Mouse (Mus musculus) forebrain, embryonic 14.5 days (tissue): ENCODE results near the gene Gm38392. TPM values are rescaled to one million over a fixed set of nuclear protein-coding genes. Genes with fewer than 3 reads are reported as not detected.

ENCODE experiments used
- ATAC-seq: fragments of 200-750 bp; cut with Nextera tagmentation; 2 replicates; pipeline ENCODE4 v1.8.0; 2017; ENCODE audit warnings: mild to moderate bottlenecking, moderate library complexity
- DNase-seq: peaks from one replicate; pipeline ENCODE4 v3.0.0-alpha.2; 2015; ENCODE audit warnings: low spot score
- H3K27ac ChIP-seq: fragments of 300-500 bp; sonication (generic); 2 replicates; pipeline ENCODE4 v1.5.1; 2014; ENCODE audit warnings: low read depth, mild to moderate bottlenecking, control low read depth, low read length, moderate library complexity
- H3K27me3 ChIP-seq: fragments of 300-500 bp; sonication (generic); replicated peaks from 2 replicates; pipeline ENCODE4 v1.6.1; 2014; ENCODE audit warnings: low read length, control low read depth, mixed read lengths; ENCODE audit not compliant: control insufficient read depth, insufficient read depth
- H3K36me3 ChIP-seq: fragments of 300-500 bp; sonication (generic); 2 replicates; pipeline ENCODE4 v1.6.1; 2014; ENCODE audit warnings: low read length, control low read depth; ENCODE audit not compliant: control insufficient read depth, insufficient read depth
- H3K4me1 ChIP-seq: fragments of 300-500 bp; sonication (generic); 2 replicates; pipeline ENCODE4 v1.6.1; 2014; ENCODE audit warnings: antibody characterized with exemption, low read length, control low read depth; ENCODE audit not compliant: control insufficient read depth, insufficient read depth
- H3K4me2 ChIP-seq: fragments of 300-500 bp; sonication (generic); 2 replicates; pipeline ENCODE4 v1.6.1; 2014; ENCODE audit warnings: mild to moderate bottlenecking, control low read depth, low read length
- H3K4me3 ChIP-seq: fragments of 300-500 bp; sonication (generic); 2 replicates; pipeline ENCODE4 v1.5.1; 2014; ENCODE audit warnings: low read depth, low read length, control low read depth
- H3K9ac ChIP-seq: fragments of 300-500 bp; sonication (generic); 2 replicates; pipeline ENCODE4 v1.6.1; 2014; ENCODE audit warnings: mild to moderate bottlenecking, low read length, control low read depth, moderate library complexity
- H3K9me3 ChIP-seq: fragments of 300-500 bp; sonication (generic); replicated peaks from 2 replicates; pipeline ENCODE4 v1.6.1; 2016; ENCODE audit warnings: low read length, control low read depth, mixed read lengths; ENCODE audit not compliant: control insufficient read depth
- WGBS: fragments of 180-500 bp; shearing (Covaris S2); extraction: QIAGEN DNeasy Blood & Tissue Kit; methylation state at CpG from one replicate; pipeline ENCODE4 v1.1.7; 2014; 5-methylcytosine and 5-hydroxymethylcytosine counted together
- polyA plus RNA-seq: library from polyadenylated mRNA; unstranded; fragments of >200 nt; fragmentation: Nextera tagmentation; extraction: Ambion mirVana; gene quantifications from 2 replicates; pipeline ENCODE4 v1.2.1, GENCODE M21; 2014

Gm38392 gene
- polyA plus RNA-seq, 1 experiment from 2014 or later: 0.18 TPM

GRCm38 (mm10) chr3:88217679-88218078 lies 69.3 kb downstream of the Gm38392 start:
- no peaks in the 10 kb centered on the region for H3K27me3 ChIP-seq
- H3K4me2 ChIP-seq: peak overlapping the region; percentile 98
- H3K4me3 ChIP-seq: peak overlapping the region; percentile 86
- H3K9me3 ChIP-seq: no peaks in the 10 kb centered on the region
- ATAC-seq: no peak
- peak overlapping the region; percentile 97 for H3K27ac ChIP-seq
- WGBS: 21% methylated on average over 1 of the region's 2 CpGs
- peaks cover 75% of the 10 kb centered on the region for H3K36me3 ChIP-seq
- peaks cover 29% of the 10 kb centered on the region for H3K4me1 ChIP-seq
- H3K9ac ChIP-seq: peak overlapping the region; percentile 100
- no peak for DNase-seq

GRCm38 (mm10) chr3:88216534-88217326 lies 70.3 kb downstream of the Gm38392 start:
- Histone ChIP-seq H3K27me3 (no peaks in the 10 kb centered on the region), H3K9me3 (no peaks in the 10 kb centered on the region), H3K36me3 (peaks cover 80% of the 10 kb centered on the region), H3K4me2 (peak overlapping the region; percentile 98), H3K27ac (peak overlapping the region; percentile 97), H3K9ac (peak overlapping the region; percentile 100), H3K4me1 (peaks cover 32% of the 10 kb centered on the region), H3K4me3 (peak overlapping the region; percentile 86)
- no peak for DNase-seq
- ATAC-seq: no peak
- 13% methylated on average over 7 of the region's 7 CpGs for WGBS

- DNase-seq (no peak), ATAC-seq (no peak)
These were observed 70.9 kb downstream of the Gm38392 start for GRCm38 (mm10) chr3:88216116-88216515.

GRCm38 (mm10) chr3:88215553-88216004 lies 71.4 kb downstream of the Gm38392 start:
- H3K9me3 ChIP-seq: no peaks in the 10 kb centered on the region
- peak overlapping the region; percentile 98 for H3K4me2 ChIP-seq
- H3K9ac ChIP-seq: peak overlapping the region; percentile 100
- 5% methylated on average over 23 of the region's 23 CpGs for WGBS
- DNase-seq: no peak
- H3K27ac ChIP-seq: peak overlapping the region; percentile 97
- H3K36me3 ChIP-seq: peaks cover 76% of the 10 kb centered on the region
- no peaks in the 10 kb centered on the region for H3K27me3 ChIP-seq
- peak overlapping the region; percentile 86 for H3K4me3 ChIP-seq
- H3K4me1 ChIP-seq: peaks cover 24% of the 10 kb centered on the region
- no peak for ATAC-seq

More at GRCm38 (mm10) chr3:88216116-88216515, 70.9 kb downstream of the Gm38392 start:
- Histone ChIP-seq H3K36me3 (peaks cover 79% of the 10 kb centered on the region), H3K4me2 (peak overlapping the region; percentile 98), H3K27me3 (no peaks in the 10 kb centered on the region), H3K9ac (peak overlapping the region; percentile 100), H3K27ac (peak overlapping the region; percentile 97), H3K9me3 (no peaks in the 10 kb centered on the region), H3K4me3 (peak overlapping the region; percentile 86), H3K4me1 (peaks cover 28% of the 10 kb centered on the region)
- WGBS: 8% methylated on average over 6 of the region's 6 CpGs

- no peak for DNase-seq
- peak; percentile 0; the same call in 1 of the 2 replicates for ATAC-seq
- peaks cover 24% of the 10 kb centered on the region for H3K4me1 ChIP-seq
- peak overlapping the region; percentile 86 for H3K4me3 ChIP-seq
- 3% methylated on average over 48 of the region's 48 CpGs for WGBS
- no peaks in the 10 kb centered on the region for H3K27me3 ChIP-seq
- peak overlapping the region; percentile 100 for H3K9ac ChIP-seq
- H3K27ac ChIP-seq: peak overlapping the region; percentile 97
- no peaks in the 10 kb centered on the region for H3K9me3 ChIP-seq
- H3K4me2 ChIP-seq: peak overlapping the region; percentile 98
- H3K36me3 ChIP-seq: peaks cover 76% of the 10 kb centered on the region
These were observed 71.9 kb downstream of the Gm38392 start for GRCm38 (mm10) chr3:88214971-88215552.

- Histone ChIP-seq H3K4me2 (peak overlapping the region; percentile 98), H3K9me3 (no peaks in the 10 kb centered on the region), H3K4me3 (peak overlapping the region; percentile 86), H3K4me1 (peaks cover 20% of the 10 kb centered on the region; the same call in 1 of the 2 replicates), H3K36me3 (peaks cover 79% of the 10 kb centered on the region), H3K27me3 (no peaks in the 10 kb centered on the region), H3K9ac (peak overlapping the region; percentile 100), H3K27ac (peak overlapping the region; percentile 97)
- WGBS: 5% methylated on average over 41 of the region's 42 CpGs
- ATAC-seq (peak; percentile 89), DNase-seq (peak; percentile 97)
These were observed 72.6 kb downstream of the Gm38392 start for GRCm38 (mm10) chr3:88214197-88214938.

GRCm38 (mm10) chr3:88213019-88213418 lies 74.0 kb downstream of the Gm38392 start:
- peak overlapping the region; percentile 97 for H3K27ac ChIP-seq
- H3K27me3 ChIP-seq: no peaks in the 10 kb centered on the region
- peak overlapping the region; percentile 86 for H3K4me3 ChIP-seq
- peak overlapping the region; percentile 98 for H3K4me2 ChIP-seq
- WGBS: 8% methylated on average over 2 of the region's 2 CpGs
- peak overlapping the region; percentile 100 for H3K9ac ChIP-seq
- DNase-seq (no peak), ATAC-seq (no peak)
- H3K9me3 ChIP-seq: no peaks in the 10 kb centered on the region
- peaks cover 73% of the 10 kb centered on the region for H3K36me3 ChIP-seq
- H3K4me1 ChIP-seq: peaks cover 12% of the 10 kb centered on the region; the same call in 1 of the 2 replicates

GRCm38 (mm10) chr3:88212356-88212755 lies 74.7 kb downstream of the Gm38392 start:
- peak overlapping the region; percentile 100 for H3K27ac ChIP-seq
- WGBS: 13% methylated on average over 1 of the region's 1 CpGs
- H3K4me3 ChIP-seq: peak overlapping the region; percentile 86
- peaks cover 12% of the 10 kb centered on the region; the same call in 1 of the 2 replicates for H3K4me1 ChIP-seq
- H3K9ac ChIP-seq: peak overlapping the region; percentile 100
- H3K4me2 ChIP-seq: peak overlapping the region; percentile 98
- peaks cover 68% of the 10 kb centered on the region for H3K36me3 ChIP-seq
- no peaks in the 10 kb centered on the region for H3K27me3 ChIP-seq
- H3K9me3 ChIP-seq: no peaks in the 10 kb centered on the region
- DNase-seq: no peak
- ATAC-seq: no peak
